Mouse (Mus musculus) liver, postnatal 0 days (tissue): ENCODE data around the gene Rap1gds1. TPM values are rescaled to one million over a fixed set of nuclear protein-coding genes. Genes with fewer than 3 reads are reported as not detected.

Experiments
- ATAC-seq: fragments of 200-750 bp; cut with Nextera tagmentation; 2 replicates; pipeline ENCODE4 v1.8.0; 2017; ENCODE audit warnings: mild to moderate bottlenecking, moderate library complexity
- DNase-seq: peaks from one replicate; pipeline ENCODE4 v3.0.0-alpha.2; 2016
- H3K27ac ChIP-seq: fragments of 300-500 bp; sonication (generic); 2 replicates; pipeline ENCODE4 v1.5.1; 2014; ENCODE audit warnings: antibody characterized with exemption, moderate library complexity, mild to moderate bottlenecking, low read depth
- H3K27me3 ChIP-seq: fragments of 300-500 bp; sonication (generic); 2 replicates; pipeline ENCODE4 v1.6.1; 2014; ENCODE audit warnings: low read length, control low read depth, mixed read lengths; ENCODE audit not compliant: insufficient read depth
- H3K36me3 ChIP-seq: fragments of 300-500 bp; sonication (generic); replicated peaks from 2 replicates; pipeline ENCODE4 v1.6.1; 2014; ENCODE audit warnings: mild to moderate bottlenecking, control low read depth, low read length, moderate library complexity, mixed read lengths; ENCODE audit not compliant: insufficient read depth
- H3K4me1 ChIP-seq: fragments of 300-500 bp; sonication (generic); 2 replicates; pipeline ENCODE4 v1.6.1; 2014; ENCODE audit warnings: antibody characterized with exemption, mild to moderate bottlenecking, control low read depth; ENCODE audit not compliant: insufficient read depth
- H3K4me2 ChIP-seq: fragments of 300-500 bp; sonication (generic); 2 replicates; pipeline ENCODE4 v1.6.1; 2014; ENCODE audit warnings: low read depth, mild to moderate bottlenecking, low read length, moderate library complexity, mixed read lengths
- H3K4me3 ChIP-seq: fragments of 300-500 bp; sonication (generic); 2 replicates; pipeline ENCODE4 v1.5.1; 2014; ENCODE audit warnings: low read depth, low read length
- H3K9ac ChIP-seq: fragments of 300-500 bp; sonication (generic); replicated peaks from 2 replicates; pipeline ENCODE4 v1.6.1; 2014; ENCODE audit warnings: mild to moderate bottlenecking, moderate library complexity
- H3K9me3 ChIP-seq: fragments of 300-500 bp; sonication (generic); 2 replicates; pipeline ENCODE4 v1.6.1; 2016; ENCODE audit warnings: mild to moderate bottlenecking, control low read depth, low read length, mixed read lengths
- CTCF ChIP-seq: sonication (generic); IDR thresholded peaks from 2 replicates; pipeline ENCODE4 v1.5.1; 2016; ENCODE audit warnings: antibody characterized with exemption, low read depth
- EP300 ChIP-seq: IDR thresholded peaks from 2 replicates; pipeline ENCODE4 v1.6.1; 2016; ENCODE audit warnings: antibody characterized with exemption, low read depth, mild to moderate bottlenecking
- WGBS: fragments of 180-500 bp; shearing (Covaris S2); extraction: QIAGEN DNeasy Blood & Tissue Kit; methylation state at CpG from one replicate; pipeline ENCODE4 v1.1.7; 2014; ENCODE audit not compliant: insufficient replicate concordance; 5-methylcytosine and 5-hydroxymethylcytosine counted together
- polyA plus RNA-seq: library from polyadenylated mRNA; unstranded; fragments of >200 nt; fragmentation: Nextera tagmentation; extraction: Ambion mirVana; gene quantifications from 2 replicates; pipeline ENCODE4 v1.2.1, GENCODE M21; 2015

Gene Rap1gds1
- polyA plus RNA-seq, 1 experiment from 2014 or later = 9.9 TPM

GRCm38 (mm10) chr3:138876418-138876817 lies 198.6 kb downstream of the Rap1gds1 start:
- Histone ChIP-seq H3K4me1 (no peaks in the 10 kb centered on the region), H3K9ac (no peak overlapping the region), H3K27ac (no peak overlapping the region), H3K9me3 (no peaks in the 10 kb centered on the region), H3K27me3 (no peaks in the 10 kb centered on the region), H3K36me3 (no peaks in the 10 kb centered on the region), H3K4me2 (no peak overlapping the region), H3K4me3 (no peak overlapping the region)
- ATAC-seq (no peak), DNase-seq (no peak)
- TF ChIP-seq CTCF = no peak
- TF ChIP-seq EP300 = no peak
- 86% methylated on average over 10 of the region's 10 CpGs for WGBS

DNA sequence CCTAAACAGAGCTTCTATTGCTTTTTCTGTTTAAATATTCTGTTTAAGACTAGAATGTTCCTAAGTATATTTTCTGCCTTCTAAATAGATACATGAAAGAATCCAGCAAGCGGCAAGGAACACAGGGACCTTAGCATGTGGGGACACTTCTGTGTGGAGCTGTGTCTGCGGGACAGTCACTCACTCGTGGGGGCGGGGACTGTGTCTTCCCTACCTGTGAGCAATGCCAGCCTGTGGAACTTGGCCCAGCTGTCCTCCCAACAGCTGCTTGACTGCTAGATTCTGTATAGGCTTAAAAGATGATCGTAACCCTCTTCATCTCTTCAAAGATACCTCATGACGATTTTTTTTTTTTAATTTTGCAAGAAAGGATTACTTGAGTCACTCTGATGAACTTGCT lies 199.1 kb downstream of the Rap1gds1 start:
- ATAC-seq = no peak
- TF ChIP-seq EP300 (no peak), CTCF (no peak)
- WGBS = 80% methylated on average over 6 of the region's 6 CpGs

More for the DNA sequence above, 199.1 kb downstream of the Rap1gds1 start:
- Histone ChIP-seq H3K4me2 (no peak overlapping the region), H3K4me1 (no peaks in the 10 kb centered on the region), H3K27ac (no peak overlapping the region), H3K9me3 (no peaks in the 10 kb centered on the region), H3K9ac (no peak overlapping the region), H3K27me3 (no peaks in the 10 kb centered on the region), H3K4me3 (no peak overlapping the region), H3K36me3 (no peaks in the 10 kb centered on the region)
- no peak for DNase-seq

Other genes with a start within 250 kb of the Rap1gds1 start
- not detected in 2 replicates for gene Stpg2, start 130.5 kb upstream of the Rap1gds1 start, polyA plus RNA-seq